Mouse (Mus musculus) thymus, postnatal 25 days (tissue): ENCODE data around the gene Agpat3.

Experiments used
- DNase-seq: peaks from one replicate; pipeline ENCODE4 v3.0.0; 2022

Gene Agpat3

GRCm38 (mm10) chr10:78293576-78293975 is 58.7 kb downstream of the Agpat3 start:
- no peak for DNase-seq

DNA sequence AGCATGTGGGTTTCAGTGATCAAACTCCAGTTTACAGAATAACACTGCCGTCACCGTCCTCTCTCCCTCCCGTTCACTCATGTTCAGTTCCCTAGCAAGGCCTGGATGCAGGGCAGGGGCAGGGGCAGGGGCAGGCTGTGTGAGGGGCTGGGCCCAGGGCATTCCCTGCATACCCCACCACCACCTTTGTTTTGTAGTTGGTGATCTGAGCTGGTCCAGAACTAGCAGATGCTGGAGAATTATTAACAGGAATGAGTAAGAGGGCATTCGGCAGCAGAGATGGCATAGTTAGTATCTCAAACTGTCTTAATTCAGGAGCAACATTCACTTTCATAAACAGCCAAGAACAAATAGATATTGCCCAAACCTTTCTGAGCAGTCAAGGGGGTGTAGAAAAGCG is 59.9 kb downstream of the Agpat3 start:
- DNase-seq, result no peak

- no peak for DNase-seq
Measured at GRCm38 (mm10) chr10:78290730-78291535, 61.4 kb downstream of the Agpat3 start.

- DNase-seq, result no peak
Measured at GRCm38 (mm10) chr10:78288896-78289295, 63.4 kb downstream of the Agpat3 start.

- DNase-seq, result no peak
Measured at GRCm38 (mm10) chr10:78288135-78288534, 64.2 kb downstream of the Agpat3 start.

DNA sequence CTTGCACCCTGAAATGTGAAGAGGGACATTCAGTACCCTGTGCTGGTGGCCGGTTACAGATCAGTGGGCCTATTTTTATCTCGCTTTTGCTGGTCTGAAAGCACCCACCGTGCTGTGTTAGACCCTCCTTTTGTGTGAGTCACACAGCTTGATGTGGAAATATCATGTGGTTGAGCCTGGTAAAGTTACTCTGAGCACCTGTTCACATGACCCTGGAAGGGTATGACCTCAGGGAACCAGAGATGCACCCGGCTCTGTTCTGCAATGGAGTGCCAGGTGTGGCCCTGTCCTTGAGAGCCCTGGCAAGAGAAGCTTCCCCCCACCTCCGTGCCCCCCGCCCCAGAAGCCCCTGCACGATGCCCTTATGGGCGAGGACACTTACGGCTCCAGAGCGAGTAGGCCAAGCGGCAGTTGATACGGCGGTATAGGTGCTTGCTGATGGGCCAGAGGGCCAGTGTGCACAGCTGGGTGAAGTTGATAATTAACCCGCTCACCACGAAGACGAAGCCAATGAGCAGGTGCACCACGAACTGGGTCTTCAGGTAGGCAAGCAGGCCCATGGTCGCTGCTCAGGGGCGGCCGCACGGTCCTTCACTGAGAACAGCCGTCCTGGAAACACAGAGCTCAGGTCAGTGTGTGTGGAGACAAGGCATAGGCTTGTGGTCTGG is 64.7 kb downstream of the Agpat3 start:
- DNase-seq, result no peak

GRCm38 (mm10) chr10:78285959-78286358 is 66.3 kb downstream of the Agpat3 start:
- no peak for DNase-seq

- no peak for DNase-seq
Measured at GRCm38 (mm10) chr10:78285409-78285808, 66.9 kb downstream of the Agpat3 start.

GRCm38 (mm10) chr10:78284812-78285211 is 67.5 kb downstream of the Agpat3 start:
- no peak for DNase-seq

DNA sequence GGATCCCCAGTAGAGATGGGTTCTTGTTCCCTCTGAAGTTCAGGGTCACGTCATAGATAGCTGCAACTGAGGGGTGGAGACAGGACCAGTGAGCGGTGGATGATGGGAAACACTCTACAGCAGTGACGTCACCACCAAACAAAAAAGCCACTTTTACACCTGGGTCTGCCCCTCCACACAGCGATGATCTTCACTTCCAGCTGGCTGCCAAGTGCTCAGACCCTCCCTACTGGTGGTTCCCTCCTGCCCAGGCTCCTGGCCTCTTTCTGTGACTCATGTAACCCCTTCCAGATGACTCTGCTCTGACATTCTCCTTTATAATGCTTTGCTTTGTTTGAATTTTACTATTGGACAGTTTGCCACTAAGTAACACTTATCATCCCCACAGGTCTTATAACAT is 69.9 kb downstream of the Agpat3 start:
- DNase-seq, result no peak

DNA sequence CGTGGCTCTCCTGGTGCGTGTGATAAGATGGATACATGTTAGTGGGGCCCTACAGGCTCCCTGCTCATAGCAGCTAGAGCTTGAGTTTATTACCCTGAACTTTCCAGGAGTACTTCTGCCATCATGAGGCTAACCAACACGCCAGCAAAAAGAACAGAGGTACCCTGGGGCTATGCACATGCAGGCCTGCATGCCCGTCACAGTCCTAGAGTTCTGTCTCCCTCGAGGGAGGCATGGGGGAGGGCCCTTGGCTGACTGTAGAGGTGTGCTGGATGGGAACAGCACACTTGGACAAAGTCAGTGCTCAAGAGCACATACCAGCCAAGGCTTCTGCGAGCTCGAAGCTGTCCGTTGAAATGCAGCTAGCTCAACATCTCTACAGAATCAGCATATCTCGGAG is 71.8 kb downstream of the Agpat3 start:
- no peak for DNase-seq

GRCm38 (mm10) chr10:78279210-78279609 is 73.1 kb downstream of the Agpat3 start:
- peak; percentile 56 for DNase-seq

GRCm38 (mm10) chr10:78277835-78278234 is 74.5 kb downstream of the Agpat3 start:
- no peak for DNase-seq

DNA sequence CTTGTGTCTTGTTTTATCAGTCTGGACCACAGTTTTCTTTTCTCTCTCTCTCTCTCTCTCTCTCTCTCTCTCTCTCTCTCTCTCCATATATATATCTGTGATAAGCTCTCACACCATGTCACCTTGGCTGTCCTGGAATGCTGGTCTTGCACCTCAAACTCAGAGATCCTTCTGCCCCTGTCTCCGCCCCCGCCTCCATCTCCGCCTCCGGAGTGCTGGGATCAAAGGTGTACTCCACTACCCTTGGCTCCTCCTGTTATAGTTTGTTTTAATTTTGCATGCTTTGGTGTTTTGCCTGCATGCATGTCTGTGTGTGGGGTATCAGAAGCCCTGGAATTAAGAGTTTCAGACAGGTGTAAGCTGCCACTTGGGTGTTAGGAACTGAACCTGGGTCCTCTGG is 76.0 kb downstream of the Agpat3 start:
- DNase-seq, result no peak

- no peak for DNase-seq
Measured at GRCm38 (mm10) chr10:78272932-78273331, 79.4 kb downstream of the Agpat3 start.

DNA sequence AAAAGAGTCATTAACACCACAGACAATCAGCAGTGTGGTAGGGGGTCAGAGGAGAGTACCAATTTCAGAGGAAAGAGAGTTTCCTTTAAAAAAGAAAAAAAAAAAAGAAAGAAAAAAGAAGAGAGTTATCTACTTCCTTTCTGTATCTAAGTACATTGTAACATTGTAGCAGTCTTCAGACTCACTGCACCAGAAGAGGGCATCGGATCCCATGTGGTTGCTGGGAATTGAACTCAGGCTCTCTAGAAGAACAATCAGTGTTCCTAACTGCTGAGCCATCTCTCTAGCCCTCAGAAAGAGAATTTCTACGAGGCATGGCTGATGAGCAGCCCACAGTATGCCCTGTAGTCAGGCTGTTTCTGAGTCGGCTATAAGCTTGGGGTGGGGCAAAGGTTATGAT is 86.4 kb downstream of the Agpat3 start:
- DNase-seq, result no peak

- DNase-seq, result no peak
Measured at GRCm38 (mm10) chr10:78264735-78265134, 87.6 kb downstream of the Agpat3 start.

GRCm38 (mm10) chr10:78260916-78261650 is 91.2 kb downstream of the Agpat3 start:
- DNase-seq, result no peak

DNA sequence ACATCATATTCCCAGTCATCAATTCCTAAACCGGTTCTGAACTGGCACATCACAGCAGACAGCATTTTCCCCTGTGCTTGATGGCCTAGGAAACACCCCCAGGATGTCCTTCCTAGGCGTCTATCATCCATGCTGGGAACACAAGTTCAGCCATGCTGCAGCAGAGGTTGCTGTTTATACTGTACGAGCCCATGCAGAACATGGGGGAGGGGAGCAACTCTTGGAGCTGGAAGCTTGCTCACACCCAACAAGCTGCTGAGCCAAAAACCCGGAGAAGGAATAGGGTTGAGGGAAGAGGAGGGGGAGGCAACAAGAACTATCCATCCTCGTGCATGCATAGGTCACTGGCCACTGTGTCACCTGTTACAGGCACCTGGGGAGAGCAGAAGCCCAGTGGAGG is 92.0 kb downstream of the Agpat3 start:
- no peak for DNase-seq

DNA sequence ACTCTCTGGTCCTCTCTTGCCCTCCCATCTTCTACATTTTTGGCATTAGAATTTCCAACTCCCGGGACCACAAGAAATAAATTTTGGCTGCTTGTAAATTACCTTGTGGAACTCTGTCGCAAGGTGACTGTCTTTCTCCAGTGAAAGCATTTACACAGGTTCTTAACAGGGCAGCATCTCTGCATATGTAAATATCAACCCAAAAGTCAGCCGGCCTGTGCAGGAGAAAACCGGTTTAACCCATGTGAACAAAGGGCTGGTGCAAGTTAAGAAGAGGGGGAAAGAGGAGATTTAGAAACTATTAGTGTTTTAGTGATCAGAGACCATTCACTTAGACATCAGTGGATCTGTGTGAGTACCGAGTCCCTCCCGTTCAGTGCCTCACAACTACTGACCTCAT is 92.6 kb downstream of the Agpat3 start:
- no peak for DNase-seq

GRCm38 (mm10) chr10:78259230-78259629 is 93.1 kb downstream of the Agpat3 start:
- DNase-seq, result no peak

DNA sequence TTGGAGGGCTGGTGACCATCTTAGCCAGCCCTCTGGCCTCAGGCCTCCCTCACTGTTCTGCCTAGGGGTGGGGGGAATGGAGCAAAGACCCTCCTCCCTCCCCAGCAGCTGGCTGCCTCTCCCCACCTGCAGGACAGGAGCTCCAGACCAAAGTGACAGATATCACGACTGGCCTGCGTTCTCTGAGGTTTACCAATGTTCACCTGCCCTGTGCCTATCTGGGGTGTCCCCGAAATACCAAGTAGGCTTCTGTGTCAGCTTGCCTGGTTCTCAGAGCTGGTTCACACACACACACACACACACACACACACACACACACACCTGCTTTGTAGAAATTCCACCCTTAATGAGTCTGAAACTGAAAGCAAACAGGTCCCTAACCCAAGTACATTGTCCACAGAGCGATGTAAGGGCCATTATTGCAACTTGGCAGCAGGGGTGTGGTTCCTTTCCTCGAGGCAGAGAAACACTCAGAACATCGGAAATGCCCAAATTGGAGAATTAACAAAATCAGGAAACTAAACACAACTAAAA is 94.1 kb downstream of the Agpat3 start:
- no peak for DNase-seq

- no peak for DNase-seq
Measured at GRCm38 (mm10) chr10:78255646-78256059, 96.6 kb downstream of the Agpat3 start.

GRCm38 (mm10) chr10:78247206-78247605 is 105.1 kb downstream of the Agpat3 start:
- no peak for DNase-seq
